Mouse (Mus musculus): ENCODE measurements around the gene Dusp10.

The Dusp10 gene

DNA sequence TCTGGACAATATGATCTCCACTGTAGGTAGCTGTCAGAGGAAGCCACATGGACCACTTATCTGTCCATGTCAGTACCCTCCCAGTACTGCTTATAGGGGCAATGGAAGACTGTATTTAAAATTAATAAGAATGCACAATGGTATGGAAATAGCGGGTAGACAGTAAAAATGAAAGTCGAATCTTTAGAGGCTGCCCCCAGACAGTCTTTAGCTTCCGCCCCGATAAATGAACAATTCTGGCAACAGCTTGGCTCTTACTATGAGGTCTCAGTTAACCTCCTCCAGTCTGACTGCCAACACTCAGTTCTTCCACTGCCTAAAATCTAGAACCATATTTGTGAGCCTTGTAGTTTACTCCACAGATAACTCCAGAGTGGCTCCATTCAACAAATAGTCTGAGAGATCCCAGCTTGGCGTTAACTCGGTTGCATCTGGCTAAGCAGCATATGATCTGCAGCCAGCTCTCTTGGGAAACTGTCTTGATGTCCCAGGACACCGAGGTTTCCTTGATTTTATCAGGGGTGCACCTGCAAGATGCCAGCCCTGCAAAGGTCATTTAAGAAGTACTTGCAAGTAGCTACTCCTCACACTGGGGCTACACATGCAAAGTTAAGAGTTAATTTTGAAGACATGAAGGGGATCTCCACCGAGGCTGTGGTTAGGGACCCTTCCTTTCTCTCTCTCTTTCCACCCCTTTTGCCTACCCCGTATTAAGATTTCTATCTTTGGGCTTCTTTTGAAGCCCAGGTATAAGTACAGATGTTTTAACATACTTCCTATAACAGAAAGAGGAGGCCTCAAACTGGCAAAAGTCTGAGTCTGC, 88.0 kb downstream of the Dusp10 start:
- no peak for DNase-seq (ENCODE audit: low spot score in 2 of 2)

DNA sequence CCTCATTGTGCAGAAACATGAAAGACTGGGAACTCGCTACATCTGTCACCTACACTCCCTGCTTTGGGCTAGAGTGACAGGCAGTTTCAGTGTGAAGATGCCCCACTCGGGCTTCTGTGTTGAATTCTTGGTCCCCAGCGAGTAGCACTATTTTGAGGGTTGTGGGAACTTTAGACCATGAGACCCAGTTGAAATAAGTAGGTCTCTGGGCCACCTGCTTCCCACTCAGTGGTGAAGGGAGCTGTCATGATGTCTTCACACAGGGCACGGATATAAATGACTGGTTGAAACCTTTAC, 88.6 kb downstream of the Dusp10 start:
- no peak for DNase-seq (ENCODE audit: low spot score in 2 of 2)

- DNase-seq (ENCODE audit: low spot score in 2 of 2): no peak
Measured at GRCm38 (mm10) chr1:184106832-184107231, 93.7 kb downstream of the Dusp10 start.

DNA sequence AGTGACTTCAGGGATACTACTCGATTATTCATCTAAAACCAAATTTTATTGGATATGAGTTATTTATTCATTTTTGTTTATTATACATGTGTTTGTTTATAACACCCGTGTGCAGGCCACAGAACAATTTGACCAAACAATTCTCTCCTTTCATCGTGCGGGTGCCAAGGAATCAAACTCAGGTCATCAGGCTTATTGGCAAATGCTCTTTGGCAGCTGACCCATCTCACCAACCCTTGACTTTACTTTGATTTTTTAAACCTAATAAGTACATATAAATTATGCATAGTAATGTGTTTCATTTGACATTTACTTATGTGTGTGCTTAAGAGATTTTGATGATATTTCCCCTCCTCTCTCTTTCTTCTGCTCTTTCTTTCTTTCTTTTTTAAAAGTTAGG, 94.3 kb downstream of the Dusp10 start:
- no peak for DNase-seq (ENCODE audit: low spot score in 2 of 2)

DNA sequence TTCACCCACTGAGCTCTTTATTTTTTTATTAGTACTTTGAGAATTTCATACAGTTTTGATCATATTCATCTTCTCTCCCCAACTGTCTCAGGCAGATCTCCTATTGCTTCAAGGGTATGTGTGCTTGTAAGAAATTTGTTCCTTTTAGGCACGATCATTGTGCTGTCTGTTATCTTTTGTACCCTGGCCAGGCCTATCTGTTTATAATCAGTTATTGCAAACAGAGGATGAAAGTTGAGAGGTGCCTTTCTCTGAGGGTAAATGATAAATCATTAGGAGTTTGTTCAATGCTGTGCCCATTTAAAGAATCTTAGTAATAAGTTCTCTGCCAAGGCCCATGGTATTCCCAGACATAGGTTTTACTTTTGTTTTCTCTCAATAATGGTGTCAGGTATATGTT, 95.2 kb downstream of the Dusp10 start:
- no peak for DNase-seq (ENCODE audit: low spot score in 2 of 2)

DNA sequence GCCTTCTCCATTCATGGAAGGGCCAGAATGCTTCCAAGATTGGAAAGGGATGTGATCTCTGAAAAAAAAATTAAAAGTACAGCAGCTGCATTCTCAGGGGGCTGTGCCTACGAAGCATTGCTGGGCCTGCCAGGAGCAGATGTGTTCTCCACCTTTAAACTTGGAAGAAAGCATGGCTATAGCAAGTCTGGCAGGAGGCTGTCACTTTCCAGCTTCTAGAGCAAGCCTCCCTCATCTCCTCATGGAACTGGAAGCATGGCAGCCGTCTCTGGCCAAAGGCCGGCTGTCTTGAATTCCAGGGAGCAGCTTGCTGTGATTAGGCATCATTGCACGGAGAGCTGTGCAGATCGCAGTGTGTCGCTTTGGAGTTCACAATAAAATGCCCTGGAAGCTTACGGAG, 104.5 kb downstream of the Dusp10 start:
- DNase-seq (ENCODE audit: low spot score in 2 of 2): no peak

- peak; percentile 5 to 15 for DNase-seq (ENCODE audit: low spot score in 2 of 2)
Measured at GRCm38 (mm10) chr1:184117991-184118390, 104.9 kb downstream of the Dusp10 start.

DNA sequence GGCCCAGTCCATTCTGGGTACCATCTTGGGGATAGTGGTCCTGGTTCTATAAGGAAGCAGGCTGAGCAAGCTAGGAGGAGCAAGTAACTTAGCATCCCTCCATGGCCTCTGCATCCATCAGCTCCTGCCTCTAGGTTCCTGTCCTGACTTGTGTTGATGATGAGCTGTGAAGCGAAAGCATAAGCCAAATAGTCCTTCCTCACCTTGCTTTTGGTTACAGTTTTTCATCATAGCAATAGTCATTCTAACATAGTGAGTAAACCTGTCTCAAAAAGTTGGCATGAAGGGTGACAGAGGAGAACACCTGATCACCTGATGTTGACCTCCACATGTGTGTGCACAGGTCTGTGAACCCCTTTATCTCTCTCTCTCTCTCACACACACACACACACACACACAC, 105.5 kb downstream of the Dusp10 start:
- DNase-seq (ENCODE audit: low spot score in 2 of 2): no peak
